Mouse (Mus musculus) kidney, postnatal 14 days (tissue): Measurements from ENCODE around the gene Gm20388.
A peak's percentile ranks its signal among the peaks of the same experiment; 100 is the strongest.
"Not testable (repeated sequence)": the region's sequence is repeated elsewhere in the genome, so short reads cannot be mapped to it uniquely, and the experiment has no call there.

Source experiments
- DNase-seq: peaks from one replicate; pipeline ENCODE4 v3.0.0; 2022; ENCODE audit warnings: mixed read lengths

Gene Gm20388

GRCm38 (mm10) chr8:123215430-123215829 is 3304.8 kb downstream of the Gm20388 start:
- DNase-seq = no peak

- no peak for DNase-seq
Measured at GRCm38 (mm10) chr8:123220917-123221316, 3310.3 kb downstream of the Gm20388 start.

- peak; percentile 95 for DNase-seq
Measured at GRCm38 (mm10) chr8:123224278-123225266, 3313.9 kb downstream of the Gm20388 start, which contains the start of gene Cdk10. Gene Cdk10 (plus strand): TSS chr8:123224842.

GRCm38 (mm10) chr8:123228416-123228815 is 3317.8 kb downstream of the Gm20388 start:
- no peak for DNase-seq

GRCm38 (mm10) chr8:123230326-123230725 is 3319.7 kb downstream of the Gm20388 start:
- not testable (repeated sequence) for DNase-seq

GRCm38 (mm10) chr8:123231742-123232141 is 3321.1 kb downstream of the Gm20388 start:
- DNase-seq = peak; percentile 36

GRCm38 (mm10) chr8:123232553-123232952 is 3321.9 kb downstream of the Gm20388 start:
- no peak for DNase-seq

GRCm38 (mm10) chr8:123233300-123233699 is 3322.7 kb downstream of the Gm20388 start:
- no peak for DNase-seq

GRCm38 (mm10) chr8:123233760-123234159 is 3323.1 kb downstream of the Gm20388 start:
- no peak for DNase-seq

GRCm38 (mm10) chr8:123234918-123235519 is 3324.4 kb downstream of the Gm20388 start:
- no peak for DNase-seq

GRCm38 (mm10) chr8:123235520-123236497 is 3325.2 kb downstream of the Gm20388 start, which contains the start of gene Spata2l:
Gene Spata2l (minus strand): TSS chr8:123236233.
- DNase-seq = peak; percentile 94

GRCm38 (mm10) chr8:123239398-123239797 is 3328.8 kb downstream of the Gm20388 start:
- no peak for DNase-seq

GRCm38 (mm10) chr8:123242107-123242923 is 3331.7 kb downstream of the Gm20388 start:
- no peak for DNase-seq

GRCm38 (mm10) chr8:123243053-123243452 is 3332.4 kb downstream of the Gm20388 start:
- no peak for DNase-seq

- DNase-seq = peak; percentile 37
Measured at GRCm38 (mm10) chr8:123244382-123244781, 3333.7 kb downstream of the Gm20388 start.

GRCm38 (mm10) chr8:123245543-123245942 is 3334.9 kb downstream of the Gm20388 start:
- no peak for DNase-seq

- DNase-seq = no peak
Measured at GRCm38 (mm10) chr8:123247748-123248147, 3337.1 kb downstream of the Gm20388 start.

GRCm38 (mm10) chr8:123248596-123248995 is 3338.0 kb downstream of the Gm20388 start:
- no peak for DNase-seq

- DNase-seq = no peak
Measured at GRCm38 (mm10) chr8:123250940-123251339, 3340.3 kb downstream of the Gm20388 start.

GRCm38 (mm10) chr8:123252925-123253324 is 3342.3 kb downstream of the Gm20388 start:
- no peak for DNase-seq

GRCm38 (mm10) chr8:123253451-123254098 is 3342.9 kb downstream of the Gm20388 start:
- DNase-seq = peak; percentile 45
